Mouse (Mus musculus) retina, embryonic 14.5 days (tissue): ENCODE results near the gene Serpinf1.
A peak's percentile ranks its signal among the peaks of the same experiment; 100 is the strongest.

Experiments
- DNase-seq: peaks from one replicate; pipeline ENCODE4 v3.0.0-alpha.2; 2015; ENCODE audit warnings: low spot score

The Serpinf1 gene

GRCm38 (mm10) chr11:75455041-75455736 lies 32.7 kb upstream of the Serpinf1 start:
- DNase-seq = no peak

- DNase-seq = peak; percentile 90
These were observed 31.8 kb upstream of the Serpinf1 start, which contains the start of gene Wdr81 for GRCm38 (mm10) chr11:75453991-75454930. Gene Wdr81, minus strand, starts transcription at chr11:75454717.

- no peak for DNase-seq
These were observed 30.5 kb upstream of the Serpinf1 start for GRCm38 (mm10) chr11:75452812-75453557.

- no peak for DNase-seq
These were observed 29.6 kb upstream of the Serpinf1 start for GRCm38 (mm10) chr11:75452081-75452480.

- no peak for DNase-seq
These were observed 28.4 kb upstream of the Serpinf1 start for GRCm38 (mm10) chr11:75450936-75451335.

GRCm38 (mm10) chr11:75450304-75450908 lies 27.9 kb upstream of the Serpinf1 start:
- DNase-seq = no peak

- DNase-seq = no peak
These were observed 27.2 kb upstream of the Serpinf1 start for GRCm38 (mm10) chr11:75449695-75450094.

- DNase-seq = no peak
These were observed 26.1 kb upstream of the Serpinf1 start for GRCm38 (mm10) chr11:75448575-75448974.

GRCm38 (mm10) chr11:75443711-75444110 lies 21.2 kb upstream of the Serpinf1 start:
- peak; percentile 26 for DNase-seq

- no peak for DNase-seq
These were observed 19.1 kb upstream of the Serpinf1 start for GRCm38 (mm10) chr11:75441601-75442000.

GRCm38 (mm10) chr11:75441034-75441433 lies 18.5 kb upstream of the Serpinf1 start:
- DNase-seq = no peak

- DNase-seq = no peak
These were observed 17.4 kb upstream of the Serpinf1 start for GRCm38 (mm10) chr11:75439951-75440350.

- no peak for DNase-seq
These were observed 16.9 kb upstream of the Serpinf1 start, which contains the start of gene Serpinf2 for GRCm38 (mm10) chr11:75439363-75439762. Gene Serpinf2, minus strand, starts transcription at chr11:75439591.

- DNase-seq = no peak
These were observed 16.3 kb upstream of the Serpinf1 start for GRCm38 (mm10) chr11:75438804-75439203.

GRCm38 (mm10) chr11:75438194-75438593 lies 15.7 kb upstream of the Serpinf1 start:
- DNase-seq = no peak

GRCm38 (mm10) chr11:75434138-75434537 lies 11.6 kb upstream of the Serpinf1 start:
- DNase-seq = no peak

- DNase-seq = no peak
These were observed 8.8 kb upstream of the Serpinf1 start for GRCm38 (mm10) chr11:75431307-75431706.

GRCm38 (mm10) chr11:75429019-75429705 lies 6.7 kb upstream of the Serpinf1 start:
- no peak for DNase-seq

- DNase-seq = no peak
These were observed 2.0 kb upstream of the Serpinf1 start for GRCm38 (mm10) chr11:75424459-75424858.

GRCm38 (mm10) chr11:75424033-75424432 lies 1.5 kb upstream of the Serpinf1 start:
- no peak for DNase-seq

GRCm38 (mm10) chr11:75423091-75423490 lies 590 bp upstream of the Serpinf1 start:
- no peak for DNase-seq
